Mouse (Mus musculus): ENCODE data around the gene Lce1f. TPM values are rescaled to one million over a fixed set of nuclear protein-coding genes. Genes with fewer than 3 reads are reported as not detected.

Gene Lce1f
- polyA plus RNA-seq (2021; fragmentation: Nextera tagmentation), result not detected in 2 replicates
- long read RNA-seq, experiment 1, result 0 reads
- long read RNA-seq, experiment 2, result 0 reads

GRCm38 (mm10) chr3:92720250-92720649 is at the start of gene Lce1f:
TSS of gene Lce1f (minus strand) at chr3:92720350.

DNA sequence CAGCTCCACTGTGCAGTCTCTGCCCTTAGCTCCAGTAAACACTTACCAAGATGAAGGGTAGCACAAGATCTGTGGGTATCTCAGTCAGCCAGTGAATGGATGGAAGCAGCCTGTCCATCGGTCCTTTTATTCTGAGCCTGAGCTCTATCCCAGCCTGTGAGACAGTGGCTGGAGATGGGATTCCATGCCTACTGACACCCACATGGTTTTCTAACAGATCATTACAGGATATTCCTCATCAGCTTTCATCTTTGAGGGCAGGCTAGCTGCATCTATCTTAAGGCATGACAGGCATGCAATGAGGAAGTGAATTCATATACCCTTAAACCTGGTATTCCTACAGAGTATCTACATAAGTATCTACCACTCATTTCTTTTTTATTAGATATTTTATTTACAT is 44.8 kb upstream of the Lce1f start, which contains the start of gene Lce1h:
Gene Lce1h, minus strand, starts transcription at position 101 of the 400 bp plus-strand sequence.

DNA sequence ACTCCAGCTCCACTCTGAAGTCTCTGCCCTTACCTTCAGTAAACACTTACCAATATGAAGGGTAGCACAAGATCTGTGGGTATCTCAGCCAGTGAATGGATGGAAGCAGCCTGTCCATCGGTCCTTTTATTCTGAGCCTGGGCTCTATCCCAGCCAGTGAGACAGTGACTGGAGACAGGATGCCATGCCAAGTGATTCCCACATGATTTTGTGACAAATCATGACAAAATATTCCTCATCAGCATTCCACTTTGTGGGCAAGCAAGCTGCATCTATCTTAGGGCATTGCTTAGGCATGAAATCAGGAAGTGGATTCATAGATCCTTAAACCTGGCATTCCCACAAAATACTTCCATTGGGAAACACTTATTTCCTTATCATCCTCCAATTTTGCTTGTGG is 32.1 kb upstream of the Lce1f start, which contains the start of gene Lce1g:
Gene Lce1g, minus strand, starts transcription at position 101 of the 400 bp plus-strand sequence.

GRCm38 (mm10) chr3:92738996-92739395 is 18.8 kb upstream of the Lce1f start, which contains the start of gene Gm38119:
TSS of gene Gm38119 (minus strand) at chr3:92739096.

GRCm38 (mm10) chr3:92708974-92709373 is 11.2 kb downstream of the Lce1f start, which contains the start of gene Lce1e:
TSS of gene Lce1e (minus strand) at chr3:92709074.

DNA sequence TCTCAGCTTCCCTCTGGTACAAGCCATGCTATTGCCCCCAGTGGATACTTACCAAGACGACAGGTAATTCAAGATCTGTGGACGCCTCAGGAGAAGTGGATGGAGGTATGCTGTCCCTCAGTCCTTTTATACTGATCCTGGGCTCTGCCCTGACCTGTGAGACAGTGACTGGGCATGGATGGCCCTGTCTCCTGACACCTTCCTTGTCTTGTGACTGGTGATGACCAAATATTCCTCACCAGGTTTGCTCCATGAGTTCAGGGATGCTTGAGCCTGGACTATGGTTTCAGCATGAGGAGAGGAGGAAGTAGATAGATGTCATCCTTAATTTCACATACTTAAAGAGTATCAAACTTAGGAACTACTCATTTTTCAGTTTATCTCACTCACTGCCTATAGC is 33.0 kb downstream of the Lce1f start, which contains the start of gene Lce1d:
Gene Lce1d, minus strand, starts transcription at position 101 of the 400 bp plus-strand sequence.

GRCm38 (mm10) chr3:92678947-92679346 is 41.2 kb downstream of the Lce1f start, which contains the start of gene Lce1c:
TSS of gene Lce1c (plus strand) at chr3:92679247.

DNA sequence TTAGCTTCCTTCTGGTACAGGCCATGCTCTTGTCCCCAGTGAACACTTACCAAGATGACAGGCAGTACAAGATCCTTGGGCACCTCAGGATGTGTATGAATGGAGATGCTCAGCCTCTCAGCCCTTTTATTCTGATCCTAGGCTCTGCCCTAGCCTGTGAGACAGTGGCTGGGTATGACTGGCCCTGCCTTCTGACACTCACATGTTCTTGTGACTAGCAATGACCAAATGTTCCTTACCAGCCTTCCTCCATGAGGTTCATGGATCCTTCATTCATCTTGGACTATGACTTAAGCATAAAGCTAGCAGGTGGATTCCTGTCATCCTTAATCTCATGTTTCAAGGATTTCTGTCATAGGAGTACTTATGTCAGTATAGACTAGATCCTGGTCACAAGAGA is 49.9 kb downstream of the Lce1f start, which contains the start of gene Lce1a2:
Gene Lce1a2, minus strand, starts transcription at position 101 of the 400 bp plus-strand sequence.

Other genes starting within 250 kb of the Lce1f start
- gene Sprr1a, start 234.5 kb downstream of the Lce1f start, polyA plus RNA-seq (2021; fragmentation: Nextera tagmentation), result not detected in 2 replicates
- gene Sprr4, start 219.9 kb downstream of the Lce1f start, polyA plus RNA-seq (2021; fragmentation: Nextera tagmentation), result not detected in 2 replicates
- gene 2310046K23Rik, start 185.8 kb downstream of the Lce1f start, polyA plus RNA-seq (2021; fragmentation: Nextera tagmentation), result not detected in 2 replicates
- gene Ivl, start 146.6 kb downstream of the Lce1f start, polyA plus RNA-seq (2021; fragmentation: Nextera tagmentation), result not detected in 2 replicates
- not detected in 2 replicates for gene Smcp, start 131.4 kb downstream of the Lce1f start, polyA plus RNA-seq (2021; fragmentation: Nextera tagmentation)
- not detected in 2 replicates for gene 2210017I01Rik, start 112.9 kb downstream of the Lce1f start, polyA plus RNA-seq (2021; fragmentation: Nextera tagmentation)
- gene Lce6a, start 98.7 kb downstream of the Lce1f start, polyA plus RNA-seq (2021; fragmentation: Nextera tagmentation), result not detected in 2 replicates
- not detected in 2 replicates for gene Lce1a1, start 72.0 kb downstream of the Lce1f start, polyA plus RNA-seq (2021; fragmentation: Nextera tagmentation)
- not detected in 2 replicates for gene Lce1b, start 63.4 kb downstream of the Lce1f start, polyA plus RNA-seq (2021; fragmentation: Nextera tagmentation)
- gene Lce1a2, start 50.0 kb downstream of the Lce1f start, polyA plus RNA-seq (2021; fragmentation: Nextera tagmentation), result not detected in 2 replicates
- gene Lce1c, start 41.1 kb downstream of the Lce1f start, polyA plus RNA-seq (2021; fragmentation: Nextera tagmentation), result not detected in 2 replicates
- not detected in 2 replicates for gene Lce1d, start 33.1 kb downstream of the Lce1f start, polyA plus RNA-seq (2021; fragmentation: Nextera tagmentation)
- gene Lce1e, start 11.3 kb downstream of the Lce1f start, polyA plus RNA-seq (2021; fragmentation: Nextera tagmentation), result not detected in 2 replicates
- not detected in 2 replicates for gene Gm38119, start 18.7 kb upstream of the Lce1f start, polyA plus RNA-seq (2021; fragmentation: Nextera tagmentation)
- gene Lce1g, start 32.0 kb upstream of the Lce1f start, polyA plus RNA-seq (2021; fragmentation: Nextera tagmentation), result not detected in 2 replicates
- gene Lce1h, start 44.7 kb upstream of the Lce1f start, polyA plus RNA-seq (2021; fragmentation: Nextera tagmentation), result not detected in 2 replicates
- not detected in 2 replicates for gene Lce1i, start 58.5 kb upstream of the Lce1f start, polyA plus RNA-seq (2021; fragmentation: Nextera tagmentation)
- gene Lce1j, start 70.2 kb upstream of the Lce1f start, polyA plus RNA-seq (2021; fragmentation: Nextera tagmentation), result not detected in 2 replicates
- not detected in 2 replicates for gene Lce1k, start 87.5 kb upstream of the Lce1f start, polyA plus RNA-seq (2021; fragmentation: Nextera tagmentation)
- not detected in 2 replicates for gene Kprp, start 106.9 kb upstream of the Lce1f start, polyA plus RNA-seq (2021; fragmentation: Nextera tagmentation)
- not detected in 2 replicates for gene Lce1l, start 130.9 kb upstream of the Lce1f start, polyA plus RNA-seq (2021; fragmentation: Nextera tagmentation)
- gene 2310050C09Rik, start 149.9 kb upstream of the Lce1f start, polyA plus RNA-seq (2021; fragmentation: Nextera tagmentation), result not detected in 2 replicates
- gene Lce3a, start 205.9 kb upstream of the Lce1f start, polyA plus RNA-seq (2021; fragmentation: Nextera tagmentation), result not detected in 2 replicates
- not detected in 2 replicates for gene Lce3b, start 212.6 kb upstream of the Lce1f start, polyA plus RNA-seq (2021; fragmentation: Nextera tagmentation)
- not detected in 2 replicates for gene Lce3c, start 224.1 kb upstream of the Lce1f start, polyA plus RNA-seq (2021; fragmentation: Nextera tagmentation)
- not detected in 2 replicates for gene Lce3d, start 237.0 kb upstream of the Lce1f start, polyA plus RNA-seq (2021; fragmentation: Nextera tagmentation)
- not detected in 2 replicates for gene Lce3e, start 246.7 kb upstream of the Lce1f start, polyA plus RNA-seq (2021; fragmentation: Nextera tagmentation)